Mouse (Mus musculus) cortical plate, adult 2 months (tissue): ENCODE measurements at regions not wholly inside any gene's neighbourhood (a gene's known extent, or its start where the extent isn't known, plus 50 kb on each side); places are given as distances from the start of the nearest gene placed in this dataset.
"Not testable (repeated sequence)": the region's sequence is repeated elsewhere in the genome, so short reads cannot be mapped to it uniquely, and the experiment has no call there.

Source experiments
- H3K27ac ChIP-seq: fragments of 200-500 bp; 2 replicates; pipeline ENCODE4 v1.5.1; 2012; ENCODE audit warnings: low read length, control low read depth, inconsistent platforms; ENCODE audit not compliant: insufficient read depth
- H3K4me1 ChIP-seq: fragments of 200-500 bp; 2 replicates; pipeline ENCODE4 v1.6.1; 2011; ENCODE audit warnings: low read length; ENCODE audit not compliant: control insufficient read depth, insufficient read depth
- H3K4me3 ChIP-seq: fragments of 200-500 bp; 2 replicates; pipeline ENCODE4 v1.5.1; 2011; ENCODE audit warnings: mild to moderate bottlenecking, low read length, control low read depth; ENCODE audit not compliant: insufficient read depth
- CTCF ChIP-seq: fragments of 200-500 bp; IDR thresholded peaks from 2 replicates; pipeline ENCODE4 v1.5.1; 2011; ENCODE audit warnings: mild to moderate bottlenecking, control low read depth, low read length; ENCODE audit not compliant: insufficient read depth; ENCODE audit errors: extremely low read depth
- POLR2A ChIP-seq: fragments of 200-500 bp; IDR thresholded peaks from 2 replicates; pipeline ENCODE4 v1.6.1; 2011; ENCODE audit warnings: mild to moderate bottlenecking, low read length, control low read depth; ENCODE audit not compliant: insufficient read depth; ENCODE audit errors: extremely low read depth

DNA sequence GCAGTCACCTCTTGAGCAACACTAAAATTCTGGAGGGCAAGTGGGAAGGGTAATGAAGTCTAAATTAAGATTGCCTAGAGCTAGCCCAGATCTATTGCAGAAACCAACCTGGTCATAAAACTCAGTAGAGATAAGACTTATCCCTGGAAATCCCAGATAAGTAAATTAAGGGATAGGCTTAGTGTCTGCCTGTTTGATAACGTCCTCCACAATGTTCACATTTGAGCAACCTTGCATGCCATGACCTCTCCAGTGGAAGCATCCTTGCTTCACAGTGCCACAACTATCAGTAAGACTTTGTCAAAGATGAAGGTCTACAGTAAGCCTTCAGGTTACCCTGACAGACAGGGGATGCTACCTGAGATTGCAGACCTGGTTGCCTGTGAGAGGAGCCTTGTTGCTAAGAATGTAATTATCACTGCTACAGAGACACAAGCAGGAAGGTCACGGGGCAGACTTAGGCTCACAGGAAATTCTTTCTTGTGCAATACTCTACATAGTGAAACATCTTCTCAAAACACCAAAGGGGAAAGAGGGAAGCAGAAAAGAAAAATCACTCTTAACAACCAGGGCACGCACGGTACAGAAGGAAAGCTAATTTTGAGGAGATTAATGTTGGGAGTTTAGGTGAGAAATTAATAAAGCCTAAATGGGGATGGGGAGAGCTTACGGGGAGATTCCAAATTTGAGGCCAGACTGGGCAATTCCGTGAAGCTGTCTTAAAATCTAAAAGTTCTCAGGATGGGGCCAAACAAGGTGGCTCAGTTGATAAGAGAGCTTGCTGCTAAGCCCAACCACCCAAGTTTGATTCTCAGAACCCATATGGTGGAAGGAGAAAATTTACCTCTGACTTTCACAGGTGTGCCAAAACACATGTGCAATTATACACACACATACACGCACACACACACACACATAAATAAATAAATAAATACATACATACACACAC lies 56.9 kb upstream of the Prdm9 start:
- Histone ChIP-seq H3K4me3 (no peak overlapping the region), H3K27ac (no peak overlapping the region), H3K4me1 (no peaks in the 10 kb centered on the region)
- TF ChIP-seq POLR2A (no peak), CTCF (no peak)

DNA sequence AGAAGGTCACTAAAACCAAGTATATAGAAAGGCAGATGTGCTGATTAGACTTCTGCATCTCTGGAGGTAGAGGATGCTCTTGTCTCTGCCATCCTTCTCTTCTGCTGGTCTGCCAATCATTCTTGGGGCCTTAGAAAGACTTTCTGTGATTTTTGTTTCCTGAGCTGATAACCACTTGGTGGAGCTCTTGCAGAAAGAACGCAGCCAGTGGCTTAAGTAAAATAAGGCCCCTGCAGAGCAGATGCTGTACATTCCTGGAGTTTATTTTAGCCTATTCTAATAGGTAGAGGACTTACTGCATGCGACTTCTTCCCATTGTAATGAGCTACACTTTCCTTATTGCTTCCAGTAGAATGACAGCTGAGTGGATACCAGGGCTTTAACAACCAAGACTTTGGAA lies 58.8 kb upstream of the Prdm9 start:
- Histone ChIP-seq H3K27ac (no peak overlapping the region), H3K4me3 (no peak overlapping the region), H3K4me1 (no peaks in the 10 kb centered on the region)
- peak; percentile 51; the same call in 1 of the 2 replicates for TF ChIP-seq CTCF
- TF ChIP-seq POLR2A: no peak

DNA sequence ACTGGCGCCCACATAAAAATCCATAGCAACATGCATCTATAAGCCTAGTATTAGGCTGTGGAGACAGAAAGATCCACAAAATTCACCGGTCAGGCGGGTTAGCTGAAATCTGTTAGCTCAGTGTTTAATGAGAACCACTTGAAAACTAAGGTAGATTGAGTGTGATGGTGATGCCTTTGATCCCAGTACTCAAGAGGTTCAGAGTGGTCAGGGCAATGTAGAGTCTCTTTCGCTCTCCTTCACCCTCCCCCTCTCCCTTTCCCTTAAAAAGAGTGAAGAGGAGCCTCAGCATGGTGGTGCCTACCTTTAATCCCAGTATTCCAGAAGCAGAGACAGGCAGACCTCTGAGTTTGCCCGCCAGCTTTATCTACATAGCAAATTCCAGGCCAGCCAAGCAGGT lies 66.6 kb upstream of the Prdm9 start:
- TF ChIP-seq POLR2A: no peak

DNA sequence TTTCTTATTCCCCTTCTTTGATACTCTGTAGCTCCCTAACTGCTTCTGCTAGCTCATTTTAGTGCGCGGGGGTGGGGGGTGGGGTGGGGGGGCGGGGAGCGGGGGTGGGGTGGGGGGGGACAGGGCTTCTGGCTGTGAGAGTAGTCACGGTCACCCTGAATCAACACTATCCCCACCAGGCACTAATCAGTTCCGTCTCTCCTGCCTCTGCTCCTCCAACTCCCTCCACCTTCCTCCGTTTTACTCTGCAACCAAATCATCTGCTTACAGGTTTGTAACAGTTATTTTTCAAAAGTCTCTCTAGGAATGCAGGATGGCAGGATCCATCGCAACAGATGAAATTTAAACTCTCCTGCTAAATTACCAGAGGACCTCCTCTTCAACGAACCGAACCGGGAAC lies 67.5 kb upstream of the Prdm9 start:
- TF ChIP-seq POLR2A (no peak), CTCF (no peak)
- H3K4me1 ChIP-seq: no peaks in the 10 kb centered on the region
- H3K27ac ChIP-seq: no peak overlapping the region
- H3K4me3 ChIP-seq: no peak overlapping the region

More for the DNA sequence above, 66.6 kb upstream of the Prdm9 start:
- Histone ChIP-seq H3K4me1 (no peaks in the 10 kb centered on the region), H3K27ac (no peak overlapping the region), H3K4me3 (no peak overlapping the region)

DNA sequence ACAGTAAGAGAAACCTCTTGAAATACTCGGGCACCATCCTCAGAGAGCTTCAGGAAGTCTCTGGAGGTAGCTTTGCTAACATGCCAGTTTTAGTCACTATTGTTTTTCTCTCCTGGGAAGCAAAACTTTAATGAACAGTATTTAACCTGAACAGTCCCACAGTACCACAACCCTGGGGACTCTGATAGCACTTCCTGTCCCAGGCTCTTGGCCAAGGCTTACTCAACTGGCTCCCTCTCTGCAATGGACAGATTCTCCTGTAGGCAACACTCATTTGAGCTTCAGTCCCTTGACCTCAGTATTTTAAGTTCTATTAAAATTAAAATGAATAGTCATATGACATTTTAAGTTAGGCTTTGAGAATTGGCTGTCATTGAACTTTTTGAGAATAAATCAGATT lies 67.9 kb upstream of the Prdm9 start:
- H3K27ac ChIP-seq: no peak overlapping the region
- no peak overlapping the region for H3K4me3 ChIP-seq
- H3K4me1 ChIP-seq: no peaks in the 10 kb centered on the region
- TF ChIP-seq CTCF (no peak), POLR2A (no peak)

DNA sequence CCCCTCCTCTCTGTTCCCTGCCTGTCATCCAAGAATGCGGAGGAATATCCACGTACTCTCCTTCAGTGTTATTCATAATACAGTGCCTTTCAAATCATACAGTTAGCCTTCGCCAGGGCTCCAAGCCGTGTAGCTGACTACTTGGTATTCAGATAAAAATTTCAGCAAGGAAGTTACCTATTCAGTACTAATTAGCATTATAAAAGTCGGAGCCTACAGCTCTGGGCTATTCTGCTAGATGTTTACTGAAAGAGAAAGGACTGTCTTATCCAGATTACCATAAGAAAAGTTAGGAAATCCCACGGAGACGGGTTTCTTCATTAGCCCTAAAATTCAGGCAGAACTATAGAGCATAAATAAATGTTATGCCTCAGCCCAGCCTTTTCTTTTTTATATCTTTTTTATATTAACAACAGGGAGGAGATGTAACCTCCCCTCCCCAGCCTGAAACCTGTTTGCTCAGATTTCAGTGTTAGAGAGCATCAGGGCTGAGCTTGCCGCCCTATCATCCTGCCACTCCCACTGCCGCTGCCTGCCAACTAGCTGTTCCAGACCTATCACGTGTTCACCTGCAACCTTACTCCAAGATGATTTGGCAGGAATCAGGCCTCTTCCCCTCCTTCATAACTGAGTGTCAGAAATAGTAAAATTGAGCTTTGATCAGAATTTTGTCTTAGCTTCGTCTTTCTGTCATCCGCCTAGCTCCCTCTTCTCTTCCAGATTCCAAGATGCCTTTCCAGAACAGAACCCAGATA lies 65.5 kb upstream of the Chd1 start:
- H3K27ac ChIP-seq, H3K4me1 ChIP-seq, H3K4me3 ChIP-seq: not testable (repeated sequence)

DNA sequence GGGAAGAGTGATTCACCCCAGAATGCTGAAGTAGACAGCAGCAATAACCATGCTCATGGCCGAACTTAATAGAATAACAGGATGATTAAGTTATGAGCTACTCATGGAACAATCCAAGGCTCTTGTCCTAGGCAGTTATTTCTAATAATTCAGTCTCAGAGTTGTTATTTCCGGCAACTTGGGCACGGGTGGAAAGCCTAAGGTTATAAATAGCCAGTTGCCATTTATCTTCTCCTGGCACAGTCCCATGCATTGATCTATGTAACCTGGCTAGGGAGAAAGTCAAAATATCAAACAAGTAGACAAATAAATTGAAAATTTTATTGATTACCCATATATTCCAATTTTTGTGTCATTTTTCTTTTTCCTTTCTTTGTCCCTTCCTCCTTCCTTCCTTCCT lies 64.0 kb upstream of the Chd1 start:
- TF ChIP-seq CTCF (no peak), POLR2A (no peak)
- Histone ChIP-seq H3K4me1 (no peaks in the 10 kb centered on the region), H3K27ac (no peak overlapping the region), H3K4me3 (no peak overlapping the region)

DNA sequence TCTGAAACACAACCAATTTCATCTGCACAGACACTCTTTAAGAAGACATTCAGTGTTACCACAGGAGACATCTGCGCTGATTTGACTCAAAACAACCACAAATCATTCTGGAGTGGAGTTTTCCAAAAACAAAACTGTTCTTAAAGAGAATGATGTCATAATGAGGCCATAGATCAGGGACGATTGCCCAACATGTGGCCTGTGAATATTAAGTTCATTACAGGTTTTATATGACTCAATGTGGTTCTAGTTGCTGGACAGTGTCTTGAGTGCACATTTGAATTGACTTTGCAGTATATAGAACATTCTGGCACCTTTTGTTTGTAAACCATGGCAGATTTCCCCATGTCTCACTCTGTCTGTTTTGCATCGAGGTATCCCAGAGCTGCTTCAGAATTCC lies 63.0 kb upstream of the Chd1 start:
- Histone ChIP-seq H3K4me3 (no peak overlapping the region), H3K4me1 (no peaks in the 10 kb centered on the region), H3K27ac (no peak overlapping the region)
- TF ChIP-seq CTCF (no peak), POLR2A (no peak)

DNA sequence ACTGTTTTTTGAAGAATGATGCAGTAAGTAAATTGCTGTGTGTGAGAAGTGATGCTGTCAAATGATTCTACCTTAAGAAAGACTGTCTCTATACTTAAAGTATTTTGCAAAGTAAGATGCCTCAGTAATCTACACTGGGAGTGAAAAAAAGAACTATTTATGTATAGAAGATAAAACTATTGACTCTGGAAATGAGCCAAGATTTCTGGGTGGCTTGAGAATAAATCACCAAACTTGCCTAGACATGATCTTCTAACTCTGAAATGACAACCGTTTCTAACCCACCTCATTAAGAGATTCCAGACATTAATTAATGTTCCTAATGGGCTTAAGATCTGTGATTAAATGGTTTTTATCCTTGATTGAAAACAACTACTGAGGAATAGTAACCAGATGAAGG lies 58.0 kb upstream of the Chd1 start:
- H3K4me1 ChIP-seq: no peaks in the 10 kb centered on the region
- TF ChIP-seq CTCF: no peak
- no peak for TF ChIP-seq POLR2A
- H3K27ac ChIP-seq: no peak overlapping the region
- no peak overlapping the region for H3K4me3 ChIP-seq
